Mouse (Mus musculus) CH12.LX (cell line): ENCODE data around the gene Dtnb.

Experiments used
- CHD2 ChIP-seq: IDR thresholded peaks from 2 replicates; pipeline ENCODE4 v1.6.1; 2011; ENCODE audit warnings: low read length, improper control_type of control experiment
- CTCF ChIP-seq, 2 experiments: IDR thresholded peaks in 1 of 2; conservative IDR thresholded peaks in 1 of 2; 2 replicates each; pipeline ENCODE4 v1.5.1; 2011 to 2012; ENCODE audit warnings: low read depth in 2 of 2, low read length in 2 of 2, improper control_type of control experiment in 1 of 2, inconsistent platforms in 1 of 2, mild to moderate bottlenecking in 1 of 2, moderate library complexity in 1 of 2
- PAX5 ChIP-seq: IDR thresholded peaks from 2 replicates; pipeline ENCODE4 v1.6.1; 2012; ENCODE audit warnings: low read length, inconsistent platforms, mixed read lengths
- POLR2A ChIP-seq: IDR thresholded peaks from 2 replicates; pipeline ENCODE4 v1.6.1; 2011; ENCODE audit warnings: low read depth, mild to moderate bottlenecking, improper control_type of control experiment, low read length
- ZMIZ1 ChIP-seq: IDR thresholded peaks from 2 replicates; pipeline ENCODE4 v1.6.1; 2012; ENCODE audit warnings: low read depth, mild to moderate bottlenecking, inconsistent platforms, low read length, improper control_type of control experiment

DNA sequence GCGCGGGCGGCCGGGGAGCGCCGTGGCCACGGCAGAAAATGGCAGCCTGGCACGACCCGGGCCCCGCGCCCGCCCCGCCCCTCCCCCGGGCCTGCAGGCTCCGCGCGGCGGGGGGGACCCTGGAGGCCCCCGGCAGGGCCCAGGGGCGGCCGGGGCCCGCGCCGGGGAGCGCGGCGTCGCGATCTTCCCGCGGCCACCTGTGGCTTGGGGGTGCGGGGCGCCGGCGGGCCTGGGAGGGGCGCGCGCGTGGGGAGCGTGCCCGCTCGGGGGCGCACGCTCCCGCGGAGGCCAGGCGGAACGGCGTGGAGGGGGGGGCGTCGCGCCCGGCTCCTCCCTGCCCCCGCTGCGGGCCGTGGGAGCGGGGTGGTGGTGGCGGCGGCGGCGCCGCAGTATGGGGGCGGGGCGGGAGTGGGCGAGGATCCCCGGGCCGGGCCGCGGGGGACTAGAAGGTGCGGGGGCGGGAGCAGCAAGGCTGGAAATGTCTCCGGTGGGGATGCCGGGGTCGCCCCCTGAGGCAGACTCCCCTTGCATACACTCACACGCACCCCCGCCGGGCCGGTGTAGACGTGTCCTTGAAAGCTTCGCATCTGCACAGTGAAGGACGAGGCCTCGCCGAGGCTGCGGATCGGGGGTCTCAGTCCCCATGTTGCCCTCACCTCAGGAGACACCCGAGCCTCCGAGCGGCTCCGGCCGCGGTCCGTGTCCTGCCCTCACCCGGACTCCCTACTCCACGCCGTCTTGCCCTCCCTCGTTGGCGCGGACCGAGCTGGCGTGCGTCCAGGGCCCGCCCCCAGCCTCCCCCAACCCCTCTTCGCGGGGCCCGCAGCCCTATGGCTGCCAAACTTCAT, 235.6 kb downstream of the Dtnb start:
- TF ChIP-seq CTCF (conservative IDR thresholded peaks at IDR 0.05 in 1 of 2, IDR thresholded peaks at IDR 0.05 in 1 of 2; ENCODE audit: low read depth in 2 of 2, low read length in 2 of 2), result 0 out of 4 replicates have a peak, but pooled peaks of 1 of the 2 experiments have one; percentile 4
- TF ChIP-seq CHD2, result 0 out of 2 replicates have a peak, but pooled peaks have one; percentile 15
- TF ChIP-seq ZMIZ1, result no peak
- no peak for TF ChIP-seq PAX5
- no peak for TF ChIP-seq POLR2A
